Mouse (Mus musculus) forebrain, embryonic 11.5 days (tissue): ENCODE measurements around the gene Izumo4. TPM values are rescaled to one million over a fixed set of nuclear protein-coding genes. Genes with fewer than 3 reads are reported as not detected.

Experiments
- ATAC-seq: fragments of 200-750 bp; cut with Nextera tagmentation; replicated peaks from 2 replicates; pipeline ENCODE4 v1.8.0; 2017; ENCODE audit warnings: moderate TSS enrichment; ENCODE audit not compliant: low FRiP score
- DNase-seq: peaks from one replicate; pipeline ENCODE4 v3.0.0-alpha.2; 2017; ENCODE audit warnings: low spot score
- H3K27ac ChIP-seq: fragments of 300-500 bp; sonication (generic); 2 replicates; pipeline ENCODE4 v1.5.1; 2014; ENCODE audit warnings: low read depth, low read length
- H3K27me3 ChIP-seq: fragments of 300-500 bp; sonication (generic); 2 replicates; pipeline ENCODE4 v1.6.1; 2014; ENCODE audit warnings: mild to moderate bottlenecking, low read length, mixed read lengths; ENCODE audit not compliant: control insufficient read depth, insufficient read depth
- H3K36me3 ChIP-seq: fragments of 300-500 bp; sonication (generic); 2 replicates; pipeline ENCODE4 v1.6.1; 2014; ENCODE audit warnings: mild to moderate bottlenecking, low read length, moderate library complexity, mixed read lengths; ENCODE audit not compliant: control insufficient read depth, insufficient read depth
- H3K4me1 ChIP-seq: fragments of 300-500 bp; sonication (generic); replicated peaks from 2 replicates; pipeline ENCODE4 v1.6.1; 2014; ENCODE audit warnings: low read length, mixed read lengths; ENCODE audit not compliant: control insufficient read depth, insufficient read depth
- H3K4me2 ChIP-seq: fragments of 300-500 bp; sonication (generic); 2 replicates; pipeline ENCODE4 v1.6.1; 2014; ENCODE audit warnings: low read depth, mild to moderate bottlenecking, low read length, moderate library complexity, mixed read lengths; ENCODE audit not compliant: severe bottlenecking
- H3K4me3 ChIP-seq: fragments of 300-500 bp; sonication (generic); 2 replicates; pipeline ENCODE4 v1.5.1; 2014; ENCODE audit warnings: low read depth, low read length
- H3K9ac ChIP-seq: fragments of 300-500 bp; sonication (generic); 2 replicates; pipeline ENCODE4 v1.6.1; 2014; ENCODE audit warnings: low read length
- H3K9me3 ChIP-seq: fragments of 300-500 bp; sonication (generic); 2 replicates; pipeline ENCODE4 v1.6.1; 2016; ENCODE audit warnings: low read length, mixed read lengths; ENCODE audit not compliant: control insufficient read depth
- WGBS: fragments of 180-500 bp; shearing (Covaris S2); extraction: QIAGEN DNeasy Blood & Tissue Kit; methylation state at CpG from one replicate; pipeline ENCODE4 v1.1.7; 2014; 5-methylcytosine and 5-hydroxymethylcytosine counted together
- polyA plus RNA-seq: library from polyadenylated mRNA; unstranded; fragments of >200 nt; fragmentation: Nextera tagmentation; extraction: Ambion mirVana; gene quantifications from 2 replicates; pipeline ENCODE4 v1.2.1, GENCODE M21; 2014

Izumo4 gene
- polyA plus RNA-seq = 4.8 and 7.2 TPM in 2 replicates

DNA sequence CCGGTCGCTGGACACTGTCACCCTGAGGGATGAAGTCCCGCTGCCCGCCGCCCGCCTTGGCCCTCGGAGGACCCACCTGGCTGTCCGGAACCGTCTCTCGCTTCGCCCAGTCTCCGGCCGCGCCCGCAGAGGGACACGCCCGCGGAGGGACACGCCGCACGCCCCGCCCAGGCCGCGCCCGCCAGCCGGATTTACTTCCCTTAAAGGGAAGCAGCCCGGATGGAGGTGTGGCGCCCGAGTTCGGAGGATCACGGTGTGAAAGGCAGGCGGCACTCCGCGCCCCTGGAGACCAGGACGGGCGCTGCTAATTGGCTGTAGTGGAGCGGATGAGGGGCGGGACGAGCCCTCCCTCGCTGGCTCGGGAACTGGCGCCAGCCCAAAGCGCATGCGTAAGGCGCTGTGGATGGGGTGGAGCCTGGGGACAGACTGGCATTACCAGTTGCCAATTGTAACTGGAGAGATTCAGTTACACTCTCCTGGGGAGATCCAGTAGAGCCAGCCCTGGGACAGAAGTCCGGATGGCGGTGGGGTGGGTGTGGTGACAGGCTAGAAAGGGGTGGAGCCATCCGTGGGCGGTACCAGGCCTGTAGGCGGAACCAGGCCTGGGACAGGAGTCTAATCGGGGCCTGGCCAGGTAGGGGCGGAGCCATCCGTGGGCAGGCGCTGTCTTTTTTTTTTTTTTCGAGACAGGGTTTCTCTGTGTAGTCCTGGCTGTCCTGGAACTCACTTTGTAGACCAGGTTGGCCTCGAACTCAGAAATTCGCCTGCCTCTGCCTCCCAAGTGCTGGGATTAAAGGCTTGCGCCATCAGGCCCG is at the start of gene Izumo4, which contains the start of gene Mob3a:
TSS of gene Izumo4 (plus strand) at position 464 of the 815 bp plus-strand sequence.
TSS of gene Mob3a (minus strand) at position 257 of the 815 bp plus-strand sequence.
- H3K27ac ChIP-seq = peak within 1 kb of the TSS; percentile 18
- H3K4me2 ChIP-seq = peak within 1 kb of the TSS; percentile 71
- H3K9ac ChIP-seq = peak within 1 kb of the TSS; percentile 43
- H3K4me1 ChIP-seq = peaks cover 9% of the 10 kb centered on the region
- ATAC-seq (peak; percentile 97), DNase-seq (peak; percentile 99)
- under 1% methylated on average over 59 of the region's 59 CpGs for WGBS
- no peaks in the 10 kb centered on the region for H3K9me3 ChIP-seq
- peaks cover 2% of the 10 kb centered on the region for H3K36me3 ChIP-seq
- no peaks in the 10 kb centered on the region for H3K27me3 ChIP-seq
- peak within 1 kb of the TSS; percentile 36 for H3K4me3 ChIP-seq

DNA sequence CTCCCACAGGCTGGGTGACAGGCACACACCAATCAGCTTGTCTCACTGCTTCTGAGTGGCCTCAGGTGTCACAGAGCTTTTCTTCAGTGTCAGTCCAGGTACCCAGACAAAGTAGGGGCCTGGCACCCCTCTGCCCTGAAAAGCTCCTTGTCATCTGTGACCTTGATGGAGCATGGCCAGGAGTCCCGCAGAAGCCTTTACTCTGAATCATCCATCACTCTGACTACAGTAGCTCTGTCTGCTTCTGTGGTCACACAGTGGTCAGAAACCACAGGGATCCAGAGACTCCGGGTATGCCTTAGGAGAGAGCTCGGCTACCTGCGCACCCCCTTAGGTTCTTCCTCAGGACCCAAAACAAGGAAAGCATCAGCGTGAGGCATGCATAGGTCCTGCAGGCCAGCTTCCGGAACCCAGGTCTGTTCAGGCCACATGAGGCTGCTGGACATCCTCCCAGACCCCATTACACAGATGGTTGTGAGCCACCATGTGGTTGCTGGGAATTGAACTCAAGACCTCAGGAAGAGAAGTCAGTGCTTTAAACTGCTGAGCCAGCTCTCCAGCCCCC is 48.7 kb upstream of the Izumo4 start:
- no peaks in the 10 kb centered on the region for H3K9me3 ChIP-seq
- peaks cover 11% of the 10 kb centered on the region for H3K4me1 ChIP-seq
- ATAC-seq (no peak), DNase-seq (no peak)
- no peak overlapping the region for H3K4me2 ChIP-seq
- no peak overlapping the region for H3K4me3 ChIP-seq
- H3K27me3 ChIP-seq = no peaks in the 10 kb centered on the region
- no peak overlapping the region for H3K27ac ChIP-seq
- H3K36me3 ChIP-seq = no peaks in the 10 kb centered on the region
- WGBS = 96% methylated on average over 6 of the region's 6 CpGs
- no peak overlapping the region for H3K9ac ChIP-seq

DNA sequence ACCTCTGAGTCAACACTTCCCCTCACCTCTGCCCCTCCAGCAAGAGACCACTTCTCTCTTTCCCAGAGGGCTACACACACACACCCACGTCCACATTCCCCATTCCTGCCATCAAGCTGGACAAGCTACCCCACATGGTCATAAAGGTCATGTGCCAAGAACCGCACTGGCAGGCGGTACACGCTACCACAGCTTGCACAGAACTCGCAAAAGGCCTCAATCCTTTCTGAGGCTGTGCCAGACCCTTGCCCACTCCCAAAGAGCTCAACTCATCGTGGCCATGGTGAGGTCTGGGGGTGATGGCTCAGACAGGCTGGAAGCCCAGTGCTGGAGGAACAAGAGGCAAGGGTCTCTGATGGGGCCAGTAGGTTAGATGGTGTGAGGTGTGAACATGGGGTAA is 47.1 kb upstream of the Izumo4 start:
- no peaks in the 10 kb centered on the region for H3K27me3 ChIP-seq
- H3K27ac ChIP-seq = no peak overlapping the region
- no peak overlapping the region for H3K4me3 ChIP-seq
- DNase-seq (no peak), ATAC-seq (no peak)
- H3K36me3 ChIP-seq = no peaks in the 10 kb centered on the region
- 90% methylated on average over 6 of the region's 6 CpGs for WGBS
- H3K9ac ChIP-seq = peak overlapping the region; percentile 95; the same call in 1 of the 2 replicates
- H3K4me2 ChIP-seq = peak overlapping the region; percentile 90; the same call in 1 of the 2 replicates
- H3K4me1 ChIP-seq = peaks cover 11% of the 10 kb centered on the region
- H3K9me3 ChIP-seq = no peaks in the 10 kb centered on the region

DNA sequence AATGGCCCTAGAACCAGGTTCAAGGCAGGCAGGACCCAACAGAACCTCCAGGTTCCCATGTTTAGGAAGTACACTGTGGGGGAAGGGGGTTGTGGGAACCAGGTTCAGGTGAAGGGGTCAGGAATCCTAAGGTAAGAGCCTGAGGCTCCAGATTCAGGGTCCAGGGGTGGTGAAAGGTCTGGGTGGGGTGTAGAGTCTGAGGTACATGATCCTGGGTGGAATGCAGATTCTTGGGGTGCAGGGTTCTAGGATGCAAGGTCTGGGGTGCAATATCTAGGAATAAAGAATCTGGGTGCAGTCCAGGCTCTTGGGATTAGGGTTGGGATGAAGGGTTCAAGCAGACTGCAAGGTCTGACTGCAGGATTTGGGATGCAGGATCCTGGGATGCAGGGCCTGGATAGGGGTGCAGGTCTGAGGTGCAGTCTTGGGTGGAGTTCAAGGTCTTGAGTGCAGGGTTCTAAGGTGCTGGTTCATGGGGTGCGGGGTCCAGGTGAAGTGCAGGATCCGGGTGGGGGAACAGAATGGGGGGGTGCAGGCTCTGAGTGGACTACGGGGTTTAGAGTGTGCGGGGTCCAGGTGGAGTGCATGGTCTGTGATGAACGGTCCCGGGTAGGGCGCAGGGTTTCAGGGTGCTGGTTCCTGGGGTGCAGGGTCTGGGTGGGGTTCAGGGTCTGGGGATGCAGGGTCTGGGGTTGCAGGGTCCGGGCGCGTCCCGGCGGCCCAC is 46.4 kb upstream of the Izumo4 start:
- Histone ChIP-seq H3K36me3 (no peaks in the 10 kb centered on the region), H3K9me3 (no peaks in the 10 kb centered on the region), H3K4me2 (peak overlapping the region; percentile 90), H3K4me3 (peak overlapping the region; percentile 92), H3K9ac (peak overlapping the region; percentile 95), H3K27me3 (no peaks in the 10 kb centered on the region), H3K4me1 (peaks cover 11% of the 10 kb centered on the region), H3K27ac (no peak overlapping the region)
- ATAC-seq (peak; percentile 61), DNase-seq (no peak)
- 5% methylated on average over 12 of the region's 12 CpGs for WGBS

DNA sequence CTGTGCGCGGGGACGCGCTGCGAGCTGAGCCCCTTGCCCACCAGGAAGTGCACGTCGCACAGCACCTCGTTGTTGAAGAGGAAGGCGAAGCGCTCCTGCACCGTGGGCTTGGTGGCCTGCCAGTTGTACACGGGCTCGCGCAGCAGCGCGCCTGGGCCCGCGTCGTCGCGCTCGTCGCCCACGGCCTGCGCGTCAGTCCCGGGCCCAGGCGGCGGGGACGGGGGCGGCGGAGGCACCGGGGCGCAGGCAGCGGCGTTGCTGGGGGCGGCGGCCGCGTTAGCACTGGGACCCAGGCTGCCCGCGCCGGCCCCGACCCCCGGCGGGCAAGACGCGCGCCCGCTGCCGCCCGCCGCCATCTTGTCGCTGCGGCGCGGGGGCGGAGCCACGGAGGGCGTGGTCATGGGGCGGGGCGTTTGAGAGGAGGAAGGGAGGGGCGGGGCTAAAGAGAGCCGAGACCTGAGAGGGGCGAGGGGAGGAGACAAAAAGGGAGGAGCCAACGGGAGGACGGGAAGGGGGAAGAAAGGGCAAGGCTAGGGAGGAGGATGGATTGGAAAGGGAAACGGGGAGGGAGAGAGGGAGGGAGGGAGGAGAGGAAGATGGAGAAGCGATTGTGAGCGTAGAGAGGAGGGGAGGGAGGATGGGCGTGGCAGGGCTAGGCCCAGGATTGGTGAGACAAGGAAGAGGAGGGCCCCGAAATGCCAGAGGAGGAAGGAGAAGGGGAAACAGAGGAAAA is 45.7 kb upstream of the Izumo4 start:
- Histone ChIP-seq H3K27ac (peak overlapping the region; percentile 81), H3K9me3 (no peaks in the 10 kb centered on the region), H3K36me3 (no peaks in the 10 kb centered on the region), H3K4me3 (peak overlapping the region; percentile 92), H3K9ac (peak overlapping the region; percentile 95), H3K27me3 (no peaks in the 10 kb centered on the region), H3K4me1 (peaks cover 11% of the 10 kb centered on the region), H3K4me2 (peak overlapping the region; percentile 90)
- peak; percentile 99 for DNase-seq
- ATAC-seq = peak; percentile 81
- under 1% methylated on average over 68 of the region's 72 CpGs for WGBS

DNA sequence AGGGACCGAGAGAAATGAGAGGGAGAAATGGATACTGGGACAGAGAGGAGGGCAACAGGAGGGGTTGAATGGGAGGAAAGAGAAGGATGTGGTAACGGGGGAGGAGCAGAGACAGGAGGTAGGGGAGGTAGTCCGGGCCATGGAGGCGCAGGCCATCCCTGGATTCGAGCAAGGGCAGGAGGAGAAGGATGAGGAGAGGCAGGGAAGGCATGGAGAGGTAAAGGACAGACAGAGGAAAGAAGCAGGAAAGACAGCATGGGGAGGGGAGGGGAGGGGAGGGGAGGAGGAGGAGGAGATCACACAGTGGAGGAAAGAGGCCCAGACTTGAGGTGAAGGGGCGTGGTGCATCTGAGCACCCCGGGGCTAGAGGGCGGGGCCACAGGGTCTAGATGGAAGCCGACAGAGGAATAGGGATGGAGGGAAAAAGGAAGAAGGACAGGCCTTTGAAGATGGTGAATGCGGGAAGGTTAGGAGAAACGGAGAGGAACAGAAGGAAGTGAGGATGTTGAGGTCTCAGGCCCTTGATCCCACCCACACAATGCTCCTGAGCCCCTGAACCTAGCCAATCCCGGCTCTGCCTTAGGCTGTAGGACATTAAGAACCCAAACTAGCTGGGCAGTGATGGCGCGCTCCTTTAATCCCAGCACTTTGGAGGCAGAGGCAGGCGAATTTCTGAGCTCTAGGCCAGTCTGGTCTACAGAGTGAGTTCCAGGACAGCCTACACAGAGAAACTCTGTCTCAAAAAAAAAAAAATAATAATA is 44.9 kb upstream of the Izumo4 start, which contains the start of gene Btbd2:
TSS of gene Btbd2 (minus strand) at position 209 of the 761 bp plus-strand sequence.
- H3K9ac ChIP-seq = peak within 1 kb of the TSS; percentile 95
- peaks cover 11% of the 10 kb centered on the region for H3K4me1 ChIP-seq
- ATAC-seq = peak; percentile 49
- peak within 1 kb of the TSS; percentile 90 for H3K4me2 ChIP-seq
- peak within 1 kb of the TSS; percentile 92 for H3K4me3 ChIP-seq
- no peaks in the 10 kb centered on the region for H3K9me3 ChIP-seq
- H3K27me3 ChIP-seq = no peaks in the 10 kb centered on the region
- no peak for DNase-seq
- H3K36me3 ChIP-seq = no peaks in the 10 kb centered on the region
- H3K27ac ChIP-seq = peak within 1 kb of the TSS; percentile 81
- 19% methylated on average over 15 of the region's 15 CpGs for WGBS

DNA sequence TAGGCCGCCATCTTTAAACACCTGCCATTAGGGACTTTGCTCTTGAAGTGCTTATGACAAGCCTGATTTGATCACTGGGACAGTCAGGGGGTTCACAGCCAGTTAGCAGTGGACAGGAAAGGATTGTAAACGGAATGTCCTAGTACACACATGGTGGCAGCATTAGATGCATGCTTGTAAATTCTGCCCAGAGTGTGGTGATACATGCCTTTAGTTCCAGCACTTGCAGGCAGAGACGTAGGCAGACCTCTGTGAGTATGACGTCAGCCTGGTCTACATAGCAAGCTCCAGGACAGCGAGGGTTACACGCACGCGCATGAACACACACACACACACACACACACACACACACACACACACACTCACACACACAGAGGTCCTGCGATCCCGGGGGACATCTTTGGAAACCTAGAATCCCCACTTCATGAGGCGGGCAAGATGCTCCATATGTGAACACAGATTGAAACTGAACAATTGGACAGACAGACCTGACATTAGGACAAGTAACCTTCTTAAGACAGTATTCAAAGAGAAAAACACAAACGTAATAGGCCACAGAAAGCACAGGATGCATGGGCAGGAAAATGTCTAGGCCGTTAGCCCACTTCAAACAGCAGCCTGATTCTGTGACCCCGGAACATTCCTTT is 43.7 kb upstream of the Izumo4 start:
- no peak overlapping the region for H3K4me3 ChIP-seq
- peaks cover 11% of the 10 kb centered on the region for H3K4me1 ChIP-seq

More for the DNA sequence above, 43.7 kb upstream of the Izumo4 start:
- ATAC-seq (no peak), DNase-seq (no peak)
- Histone ChIP-seq H3K9ac (no peak overlapping the region), H3K9me3 (no peaks in the 10 kb centered on the region), H3K27me3 (no peaks in the 10 kb centered on the region), H3K4me2 (no peak overlapping the region), H3K36me3 (no peaks in the 10 kb centered on the region), H3K27ac (no peak overlapping the region)
- WGBS = 90% methylated on average over 14 of the region's 14 CpGs
